Mouse (Mus musculus): Measurements from ENCODE around the gene Rnf220. TPM values are rescaled to one million over a fixed set of nuclear protein-coding genes. Genes with fewer than 3 reads are reported as not detected.

The Rnf220 gene
- total RNA-seq, 2 experiments from 2014 or later = 45.8 to 46.7 TPM

GRCm38 (mm10) chr4:117487471-117487870 is 9.4 kb downstream of the Rnf220 start:
- DNase-seq = no peak

GRCm38 (mm10) chr4:117486188-117486587 is 10.7 kb downstream of the Rnf220 start:
- DNase-seq = no peak

GRCm38 (mm10) chr4:117485045-117485780 is 11.6 kb downstream of the Rnf220 start:
- no peak for DNase-seq

GRCm38 (mm10) chr4:117484256-117485044 is 12.4 kb downstream of the Rnf220 start:
- DNase-seq = peak; percentile 52

- DNase-seq = peak; percentile 62
Observed at GRCm38 (mm10) chr4:117483931-117484255, 13.0 kb downstream of the Rnf220 start.

- no peak for DNase-seq
Observed at GRCm38 (mm10) chr4:117482103-117482502, 14.7 kb downstream of the Rnf220 start.

- no peak for DNase-seq
Observed at GRCm38 (mm10) chr4:117480611-117481445, 16.0 kb downstream of the Rnf220 start.

GRCm38 (mm10) chr4:117479951-117480350 is 16.9 kb downstream of the Rnf220 start:
- DNase-seq = no peak

GRCm38 (mm10) chr4:117478101-117478673 is 18.7 kb downstream of the Rnf220 start:
- peak; percentile 61 for DNase-seq

GRCm38 (mm10) chr4:117477401-117477800 is 19.5 kb downstream of the Rnf220 start:
- no peak for DNase-seq

- DNase-seq = no peak
Observed at GRCm38 (mm10) chr4:117476777-117477176, 20.1 kb downstream of the Rnf220 start.

- no peak for DNase-seq
Observed at GRCm38 (mm10) chr4:117476355-117476754, 20.5 kb downstream of the Rnf220 start.

- no peak for DNase-seq
Observed at GRCm38 (mm10) chr4:117473985-117474354, 22.9 kb downstream of the Rnf220 start.

- DNase-seq = no peak
Observed at GRCm38 (mm10) chr4:117473291-117473984, 23.4 kb downstream of the Rnf220 start.

GRCm38 (mm10) chr4:117469471-117469870 is 27.4 kb downstream of the Rnf220 start:
- DNase-seq = no peak

- DNase-seq = no peak
Observed at GRCm38 (mm10) chr4:117467936-117468335, 28.9 kb downstream of the Rnf220 start.

- no peak for DNase-seq
Observed at GRCm38 (mm10) chr4:117449151-117449550, 47.7 kb downstream of the Rnf220 start.

- no peak for DNase-seq
Observed at GRCm38 (mm10) chr4:117447926-117448325, 48.9 kb downstream of the Rnf220 start.

GRCm38 (mm10) chr4:117445516-117446207 is 51.2 kb downstream of the Rnf220 start:
- DNase-seq = no peak

GRCm38 (mm10) chr4:117438919-117439318 is 57.9 kb downstream of the Rnf220 start:
- DNase-seq = no peak

- no peak for DNase-seq
Observed at GRCm38 (mm10) chr4:117438064-117438463, 58.8 kb downstream of the Rnf220 start.
